Mouse (Mus musculus) hindbrain, embryonic 10.5 days (tissue): ENCODE results near the gene Sike1. TPM values are rescaled to one million over a fixed set of nuclear protein-coding genes. Genes with fewer than 3 reads are reported as not detected.

ENCODE experiments used
- DNase-seq: peaks from one replicate; pipeline ENCODE4 v3.0.0-alpha.2; 2017; ENCODE audit warnings: low spot score
- H3K27ac ChIP-seq: fragments of 300-500 bp; sonication (generic); 2 replicates; pipeline ENCODE4 v1.5.1; 2016; ENCODE audit warnings: mild to moderate bottlenecking, moderate library complexity
- H3K27me3 ChIP-seq: fragments of 300-500 bp; sonication (generic); 2 replicates; pipeline ENCODE4 v1.6.1; 2016; ENCODE audit warnings: mild to moderate bottlenecking; ENCODE audit not compliant: poor library complexity, insufficient read depth, severe bottlenecking
- H3K36me3 ChIP-seq: fragments of 300-500 bp; sonication (generic); 2 replicates; pipeline ENCODE4 v1.6.1; 2016; ENCODE audit warnings: mild to moderate bottlenecking, moderate library complexity
- H3K4me1 ChIP-seq: fragments of 300-500 bp; sonication (generic); replicated peaks from 2 replicates; pipeline ENCODE4 v1.6.1; 2016; ENCODE audit warnings: mild to moderate bottlenecking
- H3K4me3 ChIP-seq: fragments of 300-500 bp; sonication (generic); 2 replicates; pipeline ENCODE4 v1.5.1; 2016; ENCODE audit warnings: mild to moderate bottlenecking, moderate library complexity
- H3K9me3 ChIP-seq: fragments of 300-500 bp; sonication (generic); 2 replicates; pipeline ENCODE4 v1.6.1; 2016; ENCODE audit warnings: mild to moderate bottlenecking, moderate library complexity
- WGBS: fragments of 180-500 bp; shearing (Covaris S2); methylation state at CpG from one replicate; pipeline ENCODE4 v1.1.7; 2016; 5-methylcytosine and 5-hydroxymethylcytosine counted together
- polyA plus RNA-seq: library from polyadenylated mRNA; unstranded; fragments of >200 nt; fragmentation: Nextera tagmentation; extraction: Ambion mirVana; gene quantifications from 2 replicates; pipeline ENCODE4 v1.2.1, GENCODE M21; 2016

Gene Sike1
- polyA plus RNA-seq, 1 experiment from 2014 or later = 77.5 TPM

DNA sequence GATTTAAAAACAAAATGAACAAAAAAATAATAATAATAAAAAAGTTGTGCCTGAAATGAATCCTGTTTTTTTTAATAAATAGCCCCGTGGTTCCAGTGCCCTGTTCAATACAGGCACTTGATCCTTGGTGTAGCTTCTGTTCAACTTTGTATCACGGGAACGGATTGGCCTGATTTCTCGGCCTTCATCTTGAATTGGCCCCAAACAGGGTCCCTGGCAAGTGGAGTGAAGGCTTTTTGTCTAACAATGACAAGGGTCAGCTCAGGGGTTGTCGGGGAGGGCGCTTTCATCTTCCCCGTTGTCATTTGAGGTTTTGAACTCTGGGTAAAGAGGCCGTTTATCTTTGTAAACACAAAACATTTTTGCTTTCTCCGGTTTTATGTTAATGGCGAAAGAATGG, 62.2 kb downstream of the Sike1 start:
- peaks cover 74% of the 10 kb centered on the region for H3K36me3 ChIP-seq
- H3K9me3 ChIP-seq = no peaks in the 10 kb centered on the region
- H3K4me3 ChIP-seq = peak overlapping the region; percentile 84
- H3K27ac ChIP-seq = peak overlapping the region; percentile 97
- DNase-seq = no peak
- H3K4me1 ChIP-seq = peaks cover 11% of the 10 kb centered on the region
- H3K27me3 ChIP-seq = no peaks in the 10 kb centered on the region
- WGBS = 3% methylated on average over 10 of the region's 10 CpGs

Other genes starting within 250 kb of the Sike1 start
- gene Tshb, start 213.0 kb upstream of the Sike1 start, polyA plus RNA-seq = 0.11 TPM in 1 of 2 replicates, not detected in the other
- not detected in 2 replicates for gene Sycp1, start 59.6 kb upstream of the Sike1 start, polyA plus RNA-seq
- gene Nr1h5, start 31.6 kb upstream of the Sike1 start, polyA plus RNA-seq = not detected in 2 replicates
- 362 and 433 TPM in 2 replicates for gene Csde1, start 24.7 kb downstream of the Sike1 start, polyA plus RNA-seq
- gene Nras, start 62.6 kb downstream of the Sike1 start, polyA plus RNA-seq = 143 and 159 TPM in 2 replicates
- gene Ampd1, start 78.3 kb downstream of the Sike1 start, polyA plus RNA-seq = 0.08 TPM in 1 of 2 replicates, not detected in the other
- 1.7 and 2.3 TPM in 2 replicates for gene Dennd2c, start 106.9 kb downstream of the Sike1 start, polyA plus RNA-seq
- gene Bcas2, start 175.9 kb downstream of the Sike1 start, polyA plus RNA-seq = 215 and 226 TPM in 2 replicates